Mouse (Mus musculus): ENCODE data around the gene Cdiptos.

The Cdiptos gene

DNA sequence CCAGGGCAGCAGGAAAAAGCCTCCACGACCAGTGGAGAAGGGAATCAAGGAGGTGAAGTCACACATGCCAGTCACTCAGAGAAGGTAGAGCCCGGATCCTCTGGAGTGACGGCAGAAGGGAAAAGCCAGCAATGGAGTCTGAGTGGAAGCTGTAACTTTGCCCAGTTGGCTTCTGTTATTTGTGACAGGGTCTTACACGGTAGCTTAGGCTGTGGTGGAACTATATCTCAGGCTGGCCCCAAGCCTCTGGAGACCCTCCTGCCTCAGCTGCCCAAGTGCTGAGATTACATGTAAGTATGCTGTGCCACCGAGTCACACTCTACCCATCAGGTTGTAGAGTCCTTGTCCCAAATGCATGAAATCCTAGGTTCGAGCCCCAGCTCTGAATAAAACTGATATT is 37.5 kb upstream of the Cdiptos start:
- DNase-seq = peak; percentile 94

DNA sequence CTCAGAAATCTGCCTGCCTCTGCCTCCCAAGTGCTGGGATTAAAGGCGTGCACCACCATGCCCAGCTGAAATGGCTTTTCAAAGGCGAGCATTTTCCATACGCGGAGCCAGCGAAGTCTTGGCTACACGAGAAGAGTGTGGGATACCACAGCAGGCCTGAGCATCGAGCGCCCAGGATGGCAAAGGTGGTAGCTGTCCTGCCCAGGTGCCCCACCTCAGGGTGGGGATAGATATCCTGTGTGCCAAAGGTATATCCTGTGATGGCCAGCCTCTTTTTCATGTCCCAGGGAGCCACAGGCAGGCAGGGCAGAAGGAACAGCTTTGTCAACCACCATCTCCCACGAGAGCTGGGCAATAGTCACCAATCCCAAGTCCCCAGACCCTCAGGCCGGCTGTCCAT is 36.9 kb upstream of the Cdiptos start:
- DNase-seq = peak; percentile 90

DNA sequence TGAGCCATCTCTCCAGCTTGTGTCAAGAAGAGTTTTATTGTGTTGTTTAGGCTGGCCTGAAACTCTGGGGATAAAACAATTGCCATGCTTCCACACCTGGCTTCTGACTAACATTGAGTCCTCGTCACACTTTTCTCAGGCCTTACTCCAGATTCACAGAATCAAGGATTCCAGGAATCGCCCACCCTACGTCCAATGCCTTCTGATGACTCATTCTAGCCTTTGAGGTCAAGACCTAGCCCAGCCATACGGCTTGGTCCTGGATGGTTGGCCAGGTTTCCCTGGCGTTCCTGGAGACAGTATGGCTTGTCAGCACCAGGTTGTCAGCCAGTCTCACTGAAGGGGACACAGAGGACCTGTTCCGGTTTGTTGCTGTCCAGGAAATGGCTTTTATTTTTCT is 36.5 kb upstream of the Cdiptos start:
- DNase-seq = no peak

DNA sequence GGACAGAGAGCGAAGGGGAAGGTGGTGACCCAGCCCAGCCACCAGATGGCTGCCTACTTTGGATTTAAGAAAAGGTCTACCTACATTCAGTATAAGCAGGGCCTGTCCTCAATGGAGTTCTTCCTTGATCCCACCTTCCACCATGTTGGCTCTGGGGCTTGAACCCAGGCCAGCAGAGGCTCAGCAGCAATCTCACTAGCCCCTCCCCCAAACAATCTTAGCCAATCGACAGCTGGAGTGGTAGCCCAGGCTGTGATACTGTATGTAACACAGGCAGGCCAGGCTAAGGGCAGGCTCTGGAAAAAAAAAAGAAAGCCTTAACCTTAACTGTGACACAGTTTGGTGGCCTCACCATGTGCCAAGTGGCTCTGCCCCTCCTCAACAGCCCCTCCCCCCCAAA is 35.8 kb upstream of the Cdiptos start:
- peak; percentile 90 for DNase-seq

DNA sequence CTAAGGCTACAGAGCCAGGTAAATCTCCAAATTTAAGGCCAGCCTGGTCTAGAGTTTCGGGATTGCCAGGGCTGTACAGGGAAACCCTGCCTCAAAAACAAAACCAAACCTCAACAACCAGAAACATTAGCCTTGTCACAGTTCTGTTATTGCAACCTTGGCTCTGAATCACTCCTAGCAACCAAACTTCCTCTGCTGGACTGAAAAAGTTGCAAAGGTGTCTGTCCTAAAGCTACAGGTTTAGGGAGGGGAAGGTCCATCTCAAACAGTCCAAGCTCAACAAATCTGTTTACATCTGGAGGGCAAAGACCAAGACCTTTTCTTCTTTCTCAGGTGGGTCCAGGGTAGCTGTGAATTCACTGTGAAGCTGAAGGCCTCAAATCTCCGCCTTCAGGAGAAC is 35.2 kb upstream of the Cdiptos start:
- no peak for DNase-seq

DNA sequence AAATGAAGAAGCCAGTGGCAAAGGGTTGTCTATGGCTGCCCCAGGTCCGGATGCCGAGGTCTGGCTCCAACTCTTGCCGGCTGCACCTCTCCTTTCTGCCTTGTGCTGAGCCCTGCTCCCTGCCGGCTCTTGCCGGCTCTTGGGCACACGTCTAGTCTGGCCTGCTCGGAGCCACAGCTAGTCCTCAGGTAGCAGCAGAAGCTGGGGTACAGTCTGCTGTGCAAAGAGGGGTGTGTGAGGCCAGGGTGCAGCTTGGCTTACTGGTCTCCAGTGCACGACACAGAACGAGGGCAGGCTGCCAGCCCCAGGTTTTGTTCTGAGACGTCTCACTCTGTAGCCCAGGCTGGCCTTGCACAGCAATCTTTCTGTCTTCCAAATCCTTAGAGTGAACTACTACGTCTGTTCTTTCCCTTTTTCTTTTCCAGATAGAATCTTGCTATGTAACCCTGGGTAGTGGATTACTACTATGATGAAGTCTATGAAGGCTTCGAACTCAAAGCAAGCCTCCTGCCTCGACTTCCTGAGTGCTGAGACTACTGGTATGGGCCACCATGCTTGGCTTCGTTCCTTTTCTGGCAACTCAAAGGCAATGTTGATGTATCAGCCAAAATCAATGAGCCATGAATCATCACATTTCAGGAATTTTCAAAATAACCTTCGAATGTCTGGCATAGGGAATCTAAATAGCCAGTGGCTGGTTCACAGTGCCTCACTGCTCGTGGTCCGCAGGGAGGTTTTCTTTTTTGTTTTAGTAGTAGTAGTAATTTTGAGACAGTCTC is 33.6 kb upstream of the Cdiptos start:
- no peak for DNase-seq

DNA sequence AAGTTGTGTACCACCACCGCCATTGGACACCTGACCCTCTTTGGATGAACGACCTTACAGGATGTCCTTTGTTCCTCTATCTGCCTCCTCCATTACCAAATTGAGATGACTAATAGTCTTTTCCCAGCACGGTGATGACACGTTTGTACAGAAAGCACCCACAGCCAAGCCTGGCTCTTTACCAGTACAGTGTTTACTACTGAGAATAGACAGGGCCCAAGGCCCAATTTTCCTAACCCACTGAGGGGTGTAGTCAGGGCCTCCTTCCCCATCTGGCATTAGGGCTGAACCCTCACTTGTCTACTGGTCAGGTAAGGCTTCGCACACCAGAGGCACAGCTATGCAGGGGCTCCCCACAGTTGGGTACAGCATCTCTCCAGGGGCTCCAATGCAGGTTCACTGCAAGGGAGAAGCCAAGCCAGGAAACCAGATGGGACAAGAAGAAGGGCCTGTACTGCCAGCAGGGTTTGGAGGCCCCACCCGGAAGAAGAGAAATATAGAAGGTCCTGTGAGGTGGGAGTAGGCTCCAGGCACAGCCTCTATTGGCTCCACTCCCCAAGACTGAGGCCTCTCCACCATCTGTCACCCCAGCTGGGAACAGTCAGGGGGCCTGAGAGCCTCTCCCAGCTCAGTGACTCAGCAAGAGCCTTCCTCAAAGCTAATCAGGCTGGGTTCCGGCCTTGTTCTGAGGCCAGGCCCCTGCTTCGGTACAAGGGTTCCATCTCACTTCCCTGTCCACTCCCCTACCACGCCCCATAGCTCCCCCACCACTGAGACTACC is 32.5 kb upstream of the Cdiptos start:
- peak; percentile 99 for DNase-seq

DNA sequence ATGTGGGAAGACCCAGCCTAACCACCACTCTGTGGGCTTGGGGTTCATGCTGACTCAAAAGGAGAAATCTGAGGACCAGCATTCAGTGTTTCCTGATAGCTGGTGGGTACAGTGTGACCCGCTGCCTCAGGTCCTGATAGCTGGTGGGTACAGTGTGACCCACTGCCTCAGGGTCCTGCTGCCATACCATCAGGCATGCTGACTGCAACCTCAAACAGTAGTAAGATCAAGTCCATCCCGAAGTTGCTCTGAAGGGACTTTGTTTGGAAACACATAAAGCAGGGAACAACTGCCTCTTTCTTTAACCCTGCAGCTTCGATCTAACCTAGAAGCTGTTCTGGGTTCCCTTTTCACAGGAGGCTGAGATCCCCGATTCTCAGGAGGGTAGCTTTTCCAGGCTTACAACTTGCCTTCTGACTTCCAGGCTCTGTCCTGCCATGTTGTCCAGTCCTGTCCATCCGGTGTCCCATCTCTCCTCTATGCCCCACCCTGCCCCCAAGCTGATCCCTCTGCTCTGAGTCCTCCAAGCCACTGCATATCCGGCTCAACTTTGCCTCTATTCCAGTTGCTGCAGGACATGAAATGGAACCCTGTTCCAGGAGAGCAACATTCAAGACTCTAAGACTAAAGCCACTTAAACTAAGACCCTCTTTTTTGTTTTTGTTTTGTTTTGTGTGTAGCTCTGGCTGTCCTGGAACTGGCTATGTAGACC is 31.6 kb upstream of the Cdiptos start:
- DNase-seq = no peak

DNA sequence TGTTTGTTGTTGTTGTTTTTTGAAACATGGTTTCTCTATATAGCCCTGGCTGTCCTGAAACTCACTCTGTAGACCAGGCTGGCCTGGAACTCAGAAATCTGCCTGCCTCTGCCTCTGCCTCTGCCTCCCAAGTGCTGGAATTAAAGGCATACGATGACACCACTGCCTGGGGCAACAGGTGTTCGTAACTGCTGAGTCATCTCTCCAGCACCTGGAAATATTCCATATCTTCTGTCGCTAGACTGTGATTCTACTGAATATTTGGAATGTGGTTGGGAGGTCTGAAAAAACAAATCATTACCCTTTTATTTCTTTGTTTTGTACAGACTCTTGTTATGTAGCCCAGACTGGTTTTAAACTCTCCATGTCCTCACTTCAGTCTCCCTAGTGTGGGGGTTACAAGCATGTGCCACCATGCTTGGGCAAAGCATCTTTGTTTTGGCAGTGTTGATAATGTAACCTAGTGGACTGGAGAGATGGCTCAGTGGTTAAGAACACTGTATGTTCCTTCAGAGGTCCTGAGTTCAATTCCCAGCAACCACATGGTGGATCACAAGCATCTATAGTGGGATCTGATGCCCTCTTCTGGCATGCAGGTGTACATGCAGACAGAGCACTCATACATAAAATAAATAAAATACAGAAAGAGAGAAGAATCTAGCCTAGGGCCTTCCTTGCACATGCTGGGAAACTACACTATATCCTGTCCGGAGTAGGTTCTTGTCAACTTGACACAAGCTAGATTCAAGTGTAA is 28.4 kb upstream of the Cdiptos start:
- DNase-seq = no peak

DNA sequence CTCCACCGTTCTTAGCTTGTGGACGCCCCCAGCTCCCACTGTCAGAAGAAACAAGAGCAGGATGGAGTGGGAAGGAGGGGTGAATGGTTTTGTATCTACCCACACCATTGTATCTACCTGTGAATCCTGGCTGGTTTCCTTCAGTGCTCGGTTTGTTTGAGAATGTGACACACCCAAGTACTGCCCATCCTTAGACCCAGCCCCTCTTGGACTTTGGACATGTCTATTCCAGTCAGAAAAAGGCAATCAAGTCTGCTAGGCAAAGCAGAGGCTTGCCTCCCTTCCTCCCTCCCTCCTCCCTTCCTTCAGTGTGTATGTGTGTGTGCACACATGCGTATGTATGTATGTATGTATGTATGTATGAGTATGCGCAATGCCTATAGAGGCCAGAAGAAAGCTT is 27.7 kb upstream of the Cdiptos start:
- DNase-seq = no peak

DNA sequence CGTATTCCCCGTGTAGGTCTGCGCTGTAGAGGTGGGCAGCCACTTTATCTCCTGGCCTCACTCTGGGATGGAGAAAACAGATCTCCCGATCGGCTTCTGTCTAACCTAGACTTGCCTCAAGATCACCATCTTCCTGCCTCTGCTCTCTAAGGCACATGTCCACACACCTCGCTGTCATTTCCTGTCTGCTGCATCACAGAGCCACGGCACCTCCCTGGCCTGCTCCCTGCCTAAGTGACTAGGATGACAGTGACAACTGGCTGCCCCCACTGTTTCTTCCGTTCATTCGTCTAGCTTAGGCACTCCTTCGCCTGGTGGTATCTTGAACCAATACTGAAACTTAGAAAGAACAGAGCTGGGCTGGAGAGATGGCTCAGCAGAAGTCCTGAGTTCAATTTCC is 23.7 kb upstream of the Cdiptos start:
- no peak for DNase-seq

DNA sequence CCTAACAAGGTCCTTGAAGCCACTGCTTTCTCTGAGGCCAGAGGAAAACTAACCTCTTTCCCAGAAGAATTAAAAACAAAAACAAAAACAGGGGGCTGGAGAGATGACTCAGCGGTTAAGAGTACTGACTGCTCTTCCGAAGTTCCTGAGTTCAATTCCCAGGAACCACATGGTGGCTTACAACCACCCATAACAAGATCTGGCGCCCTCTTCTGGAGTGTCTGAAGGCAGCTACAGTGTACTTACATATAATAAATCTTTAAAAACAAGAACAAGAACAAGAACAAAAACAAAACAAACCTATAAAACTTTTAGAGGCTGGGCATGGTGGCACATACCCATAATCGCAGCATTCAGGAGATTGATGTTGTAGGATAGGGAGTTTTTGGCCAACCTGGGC is 20.6 kb upstream of the Cdiptos start:
- DNase-seq = no peak

DNA sequence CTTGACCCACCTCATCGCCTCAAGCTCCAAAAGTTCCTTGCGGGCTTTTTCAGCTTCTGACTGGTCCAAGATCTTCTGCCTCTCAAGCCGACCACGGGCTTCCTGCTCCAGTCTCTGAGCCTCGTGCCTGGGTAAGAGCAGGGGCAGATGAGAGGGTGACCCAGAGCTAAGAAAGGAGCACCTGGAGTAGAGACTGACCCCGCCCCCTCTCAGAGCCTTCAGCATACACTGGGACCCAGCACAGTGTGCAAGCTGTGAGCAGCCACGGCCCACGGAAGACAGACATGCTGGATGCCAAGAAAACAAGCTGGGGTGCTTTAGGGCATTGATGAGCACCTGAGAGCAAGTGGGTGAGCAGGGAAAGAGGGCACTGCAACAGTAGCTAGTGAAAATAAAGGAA is 12.9 kb upstream of the Cdiptos start:
- DNase-seq = no peak

DNA sequence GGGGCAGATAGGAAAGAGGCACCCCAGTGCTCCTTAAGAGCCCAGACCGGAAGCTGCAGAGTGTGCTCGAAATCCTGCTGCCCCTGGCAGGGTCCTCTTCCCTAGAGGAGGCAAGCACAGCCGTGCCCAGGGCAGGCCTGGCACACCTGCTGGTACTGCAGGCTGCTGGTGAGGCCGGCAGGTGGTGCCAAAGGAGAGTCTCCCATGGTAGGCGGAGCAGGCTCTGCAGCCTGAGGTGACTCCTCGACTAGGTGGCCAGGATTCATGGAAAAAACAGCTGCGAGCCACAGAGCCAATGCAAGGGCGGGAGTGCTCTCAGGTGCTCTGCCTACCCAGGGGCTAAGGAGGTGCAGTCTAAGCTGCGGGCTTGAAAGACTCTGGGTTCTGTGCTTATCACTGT is 10.4 kb upstream of the Cdiptos start:
- DNase-seq = peak; percentile 93

DNA sequence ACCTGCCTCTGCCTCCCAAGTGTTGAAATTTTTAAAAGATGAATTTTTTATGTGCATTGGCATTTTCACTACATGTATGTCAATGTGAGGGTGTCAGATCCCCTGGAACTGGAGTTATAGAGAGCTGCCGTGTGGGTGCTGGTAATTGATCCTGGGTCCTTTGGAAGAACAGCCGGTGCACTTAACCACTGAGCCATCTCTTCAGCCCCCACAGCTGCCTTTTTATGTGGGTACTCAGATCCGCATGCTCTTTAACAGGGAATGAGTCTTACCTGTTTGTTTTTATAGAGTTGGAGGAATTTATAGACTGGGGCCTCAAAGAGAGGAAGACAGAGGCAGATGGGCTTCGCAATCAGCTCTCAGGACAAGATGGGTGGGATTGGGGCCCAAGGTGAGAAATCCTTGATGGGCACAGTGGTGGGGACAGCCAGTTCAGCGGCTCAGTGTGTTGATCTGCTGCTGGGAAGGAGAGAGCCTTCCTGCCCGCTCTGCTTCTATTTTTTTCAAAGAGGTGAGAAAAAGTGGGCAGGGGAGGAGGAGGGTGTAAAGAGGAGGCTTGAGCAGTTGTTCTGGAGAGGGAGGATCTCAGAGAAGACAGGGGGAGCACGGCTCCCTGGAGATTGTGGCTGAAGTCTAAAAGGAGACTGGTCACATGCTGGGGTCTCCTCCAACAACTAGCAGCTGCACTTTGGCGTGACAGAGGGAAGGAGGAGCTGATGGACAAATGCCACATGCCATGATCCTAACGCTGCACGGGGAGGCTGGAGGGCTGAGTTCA is 9.0 kb upstream of the Cdiptos start:
- DNase-seq = no peak

DNA sequence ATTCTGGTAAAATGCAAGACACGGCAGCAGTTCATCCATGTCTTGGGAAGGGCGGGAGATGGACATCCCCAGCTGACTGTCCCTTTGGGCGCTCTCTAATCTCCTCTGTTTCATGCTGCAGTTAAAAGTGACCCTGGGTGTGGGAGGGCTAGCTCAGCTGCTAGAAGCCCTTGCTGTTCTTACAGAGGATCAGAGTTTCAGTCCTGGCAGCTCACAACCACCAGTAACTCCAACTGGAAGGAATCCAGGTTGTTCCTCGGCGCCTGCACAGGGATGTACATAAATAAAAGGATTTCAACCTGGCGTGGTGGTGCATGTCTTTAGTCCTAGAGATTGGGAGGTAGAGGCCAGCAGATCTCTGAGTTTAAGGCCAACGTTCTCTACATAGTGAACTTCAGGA is 7.2 kb upstream of the Cdiptos start:
- no peak for DNase-seq

DNA sequence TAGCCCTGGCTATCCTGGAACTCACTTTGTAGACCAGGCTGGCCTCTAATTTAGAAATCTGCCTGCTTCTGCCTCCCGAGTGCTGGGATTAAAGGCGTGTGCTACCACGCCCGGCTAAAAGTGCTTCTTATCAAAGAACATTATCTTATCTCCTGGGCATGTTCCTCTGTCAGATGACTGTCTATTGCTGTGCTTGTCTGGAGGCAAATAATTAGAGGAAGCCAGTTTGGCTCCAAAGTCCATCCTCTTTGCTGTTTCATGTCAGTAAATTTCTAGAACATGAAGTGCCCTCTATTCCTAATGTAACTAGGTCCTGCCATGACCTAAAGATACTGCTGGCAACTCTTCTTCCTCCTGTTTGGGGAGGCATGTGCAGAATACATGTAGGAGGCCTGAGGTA is 6.2 kb upstream of the Cdiptos start:
- no peak for DNase-seq

DNA sequence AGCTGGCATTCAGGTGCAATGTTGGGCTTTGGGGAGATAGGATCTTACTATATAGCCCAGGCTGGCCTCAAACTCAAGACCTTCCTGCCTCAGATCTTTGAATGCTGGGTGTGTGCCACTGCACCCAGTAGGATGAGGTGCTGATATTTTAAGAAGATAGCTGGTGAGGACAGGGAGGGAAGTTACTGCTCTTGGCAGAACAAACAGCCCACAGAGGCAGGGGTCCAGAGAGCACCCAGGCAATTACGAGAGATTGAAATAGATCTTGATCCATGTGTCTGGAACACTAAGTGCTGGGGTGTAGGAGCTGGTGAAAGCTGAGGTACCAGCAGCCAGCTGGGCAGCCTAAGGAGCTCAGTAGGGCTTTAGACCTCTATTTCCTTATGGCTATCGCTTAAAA is 5.7 kb upstream of the Cdiptos start:
- DNase-seq = no peak

DNA sequence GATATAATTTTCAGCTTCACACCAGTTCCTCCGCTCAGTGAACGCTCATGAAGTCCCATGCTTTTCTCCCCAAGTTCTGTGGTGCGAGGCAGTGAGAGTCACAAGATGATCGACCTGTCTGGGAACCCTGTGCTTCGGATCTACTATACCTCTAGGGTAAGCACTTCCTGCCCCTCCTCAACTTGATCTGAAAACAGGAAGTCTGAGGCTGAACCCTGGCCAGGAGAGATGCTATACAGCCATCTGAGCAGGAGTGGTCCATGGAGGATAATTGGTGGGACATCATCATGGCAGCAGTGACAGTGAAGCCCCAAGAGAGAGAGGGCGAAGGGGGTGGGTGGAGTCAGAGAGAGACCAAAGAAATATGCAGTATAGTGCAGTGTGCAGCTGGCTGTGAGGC is 2.9 kb upstream of the Cdiptos start:
- DNase-seq = no peak

DNA sequence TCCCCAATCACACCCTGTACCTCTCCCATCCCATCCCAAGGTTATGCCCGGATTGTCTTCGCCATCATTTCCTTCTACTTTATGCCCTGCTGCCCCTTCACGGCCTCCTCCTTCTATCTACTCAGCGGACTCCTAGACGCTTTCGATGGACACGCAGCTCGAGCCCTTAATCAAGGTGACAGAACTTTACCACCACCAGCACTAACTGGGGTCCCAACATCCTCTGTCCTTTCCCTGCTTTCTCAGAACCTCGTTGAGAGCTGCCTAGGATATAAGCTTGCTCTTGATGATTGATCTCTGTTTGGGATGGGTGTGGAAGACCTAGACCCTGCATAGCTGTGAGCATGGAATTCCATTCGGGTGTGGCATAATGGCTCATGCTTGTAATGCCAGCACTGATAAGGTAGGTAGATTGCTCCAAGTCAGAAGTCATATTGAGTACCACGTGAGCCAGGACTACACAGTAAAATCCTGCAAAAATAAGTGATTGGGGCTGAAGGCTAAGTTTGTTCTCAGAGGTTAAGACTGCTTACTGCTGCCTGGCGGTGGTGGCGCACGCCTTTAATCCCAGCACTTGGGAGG is 1.1 kb upstream of the Cdiptos start:
- DNase-seq = no peak

DNA sequence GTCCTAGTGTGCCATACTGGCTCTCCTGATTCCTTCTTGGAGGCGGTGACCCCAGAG is 177 bp downstream of the Cdiptos start, which contains the start of gene Cdipt:
Gene Cdipt, plus strand, starts transcription at position 22 of the 57 bp plus-strand sequence.
- DNase-seq = no peak

DNA sequence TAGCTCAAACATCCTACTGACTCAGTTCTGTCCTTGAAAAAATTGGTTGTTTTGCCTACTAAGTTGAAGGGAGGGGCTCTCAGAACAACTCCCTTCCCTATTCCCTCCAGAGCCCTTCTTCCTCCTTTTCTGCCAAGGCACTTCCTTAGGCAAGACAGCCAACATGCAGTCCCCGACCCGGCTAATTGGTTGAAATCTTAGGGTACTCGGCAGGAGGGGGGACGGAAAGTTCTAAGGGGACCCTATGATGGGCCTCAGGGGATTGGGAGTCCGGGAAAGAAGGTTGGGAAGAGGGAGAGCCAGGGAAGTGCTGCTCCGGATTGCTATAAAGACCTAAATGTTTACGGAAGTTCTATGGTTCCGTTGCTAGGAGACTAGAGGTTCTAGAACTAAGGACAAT is 405 bp downstream of the Cdiptos start:
- peak; percentile 97 for DNase-seq

DNA sequence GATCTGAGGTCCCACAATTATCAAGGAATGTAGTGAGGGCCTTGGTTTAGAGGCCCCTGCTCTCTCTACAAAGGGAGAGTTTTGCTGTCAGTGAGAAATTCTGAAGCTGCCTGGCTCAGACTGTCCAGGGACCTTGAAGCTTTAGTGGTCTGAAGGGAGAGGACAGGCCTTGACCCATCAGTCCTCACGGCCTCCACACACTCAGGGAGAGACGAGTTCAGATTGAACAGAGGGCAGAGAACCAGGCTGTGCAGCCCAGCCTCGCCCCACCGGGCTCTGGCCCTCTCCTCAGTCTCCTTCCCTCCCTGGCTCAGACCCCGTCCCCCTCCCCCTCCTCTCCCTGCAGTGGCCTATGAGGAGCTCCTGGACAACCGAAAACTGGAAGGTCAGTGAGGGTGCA is 8.5 kb downstream of the Cdiptos start:
- no peak for DNase-seq
